Mouse (Mus musculus) heart, embryonic 13.5 days (tissue): Measurements from ENCODE around the gene Gtpbp1. TPM values are rescaled to one million over a fixed set of nuclear protein-coding genes. Genes with fewer than 3 reads are reported as not detected.

Experiments used
- ATAC-seq: fragments of 200-750 bp; cut with Nextera tagmentation; 2 replicates; pipeline ENCODE4 v1.8.0; 2017; ENCODE audit warnings: moderate TSS enrichment; ENCODE audit not compliant: insufficient number of reproducible peaks, low FRiP score, low TSS enrichment; ENCODE audit errors: extremely low read depth
- H3K27ac ChIP-seq: fragments of 300-500 bp; sonication (generic); replicated peaks from 2 replicates; pipeline ENCODE4 v1.5.1; 2015; ENCODE audit warnings: moderate library complexity, mild to moderate bottlenecking, inconsistent platforms
- H3K27me3 ChIP-seq: fragments of 300-500 bp; sonication (generic); replicated peaks from 2 replicates; pipeline ENCODE4 v1.6.1; 2015; ENCODE audit warnings: mild to moderate bottlenecking, inconsistent platforms
- H3K36me3 ChIP-seq: fragments of 300-500 bp; sonication (generic); 2 replicates; pipeline ENCODE4 v1.6.1; 2015; ENCODE audit warnings: mild to moderate bottlenecking, inconsistent platforms
- H3K4me1 ChIP-seq: fragments of 300-500 bp; sonication (generic); 2 replicates; pipeline ENCODE4 v1.6.1; 2015; ENCODE audit warnings: inconsistent platforms
- H3K4me2 ChIP-seq: fragments of 300-500 bp; sonication (generic); 2 replicates; pipeline ENCODE4 v1.6.1; 2015; ENCODE audit warnings: inconsistent platforms, mild to moderate bottlenecking, moderate library complexity
- H3K4me3 ChIP-seq: fragments of 300-500 bp; sonication (generic); 2 replicates; pipeline ENCODE4 v1.5.1; 2015; ENCODE audit warnings: moderate library complexity, mild to moderate bottlenecking, inconsistent platforms
- H3K9ac ChIP-seq: fragments of 300-500 bp; sonication (generic); 2 replicates; pipeline ENCODE4 v1.6.1; 2015; ENCODE audit warnings: inconsistent platforms, mild to moderate bottlenecking, moderate library complexity
- H3K9me3 ChIP-seq: fragments of 300-500 bp; sonication (generic); 2 replicates; pipeline ENCODE4 v1.6.1; 2016; ENCODE audit warnings: inconsistent platforms
- WGBS: fragments of 180-500 bp; shearing (Covaris S2); methylation state at CpG from one replicate; pipeline ENCODE4 v1.1.7; 2015; ENCODE audit warnings: mixed read lengths; 5-methylcytosine and 5-hydroxymethylcytosine counted together
- polyA plus RNA-seq: library from polyadenylated mRNA; unstranded; fragments of >200 nt; fragmentation: Nextera tagmentation; extraction: Ambion mirVana; gene quantifications from 2 replicates; pipeline ENCODE4 v1.2.1, GENCODE M21; 2015

The Gtpbp1 gene
- polyA plus RNA-seq, 1 experiment from 2014 or later: 27.0 TPM

- peaks cover 4% of the 10 kb centered on the region; the same call in 1 of the 2 replicates for H3K36me3 ChIP-seq
- no peak overlapping the region for H3K27ac ChIP-seq
- no peak overlapping the region for H3K4me3 ChIP-seq
- no peaks in the 10 kb centered on the region; the same call in 1 of the 2 replicates for H3K4me1 ChIP-seq
- 70% methylated on average over 8 of the region's 8 CpGs for WGBS
- no peaks in the 10 kb centered on the region for H3K9me3 ChIP-seq
- no peak overlapping the region for H3K9ac ChIP-seq
- no peak for ATAC-seq
- H3K27me3 ChIP-seq: no peaks in the 10 kb centered on the region
- H3K4me2 ChIP-seq: no peak overlapping the region
These were observed 65.5 kb downstream of the Gtpbp1 start for GRCm38 (mm10) chr15:79755977-79756625.

- Histone ChIP-seq H3K36me3 (peaks cover 11% of the 10 kb centered on the region), H3K4me1 (no peaks in the 10 kb centered on the region; the same call in 1 of the 2 replicates), H3K9ac (no peak overlapping the region), H3K4me2 (no peak overlapping the region), H3K4me3 (no peak overlapping the region), H3K9me3 (no peaks in the 10 kb centered on the region), H3K27ac (no peak overlapping the region), H3K27me3 (no peaks in the 10 kb centered on the region)
- ATAC-seq: no peak
- WGBS: 82% methylated on average over 3 of the region's 3 CpGs
These were observed 66.5 kb downstream of the Gtpbp1 start for GRCm38 (mm10) chr15:79757118-79757517.

- Histone ChIP-seq H3K4me3 (no peak overlapping the region), H3K36me3 (peaks cover 38% of the 10 kb centered on the region), H3K9me3 (no peaks in the 10 kb centered on the region), H3K27me3 (no peaks in the 10 kb centered on the region), H3K9ac (no peak overlapping the region), H3K4me1 (peaks cover 11% of the 10 kb centered on the region), H3K4me2 (no peak overlapping the region), H3K27ac (no peak overlapping the region)
- WGBS: 74% methylated on average over 6 of the region's 6 CpGs
- ATAC-seq: no peak
These were observed 70.3 kb downstream of the Gtpbp1 start for GRCm38 (mm10) chr15:79760956-79761355.

- H3K9ac ChIP-seq: no peak overlapping the region
- ATAC-seq: no peak
- H3K27ac ChIP-seq: no peak overlapping the region
- H3K9me3 ChIP-seq: no peaks in the 10 kb centered on the region
- 87% methylated on average over 9 of the region's 9 CpGs for WGBS
- H3K36me3 ChIP-seq: peaks cover 38% of the 10 kb centered on the region
- no peak overlapping the region for H3K4me2 ChIP-seq
- peaks cover 31% of the 10 kb centered on the region for H3K4me1 ChIP-seq
- no peak overlapping the region for H3K4me3 ChIP-seq
- H3K27me3 ChIP-seq: no peaks in the 10 kb centered on the region
These were observed 72.4 kb downstream of the Gtpbp1 start for GRCm38 (mm10) chr15:79763001-79763400.

- ATAC-seq: no peak
- WGBS: 77% methylated on average over 7 of the region's 7 CpGs
These were observed 73.1 kb downstream of the Gtpbp1 start for GRCm38 (mm10) chr15:79763601-79764246.

GRCm38 (mm10) chr15:79764539-79765267 lies 74.1 kb downstream of the Gtpbp1 start:
- no peak for ATAC-seq
- Histone ChIP-seq H3K27me3 (no peaks in the 10 kb centered on the region), H3K27ac (no peak overlapping the region), H3K4me1 (peaks cover 48% of the 10 kb centered on the region), H3K9ac (no peak overlapping the region), H3K4me3 (no peak overlapping the region), H3K9me3 (no peaks in the 10 kb centered on the region), H3K4me2 (no peak overlapping the region), H3K36me3 (peaks cover 38% of the 10 kb centered on the region)
- WGBS: 74% methylated on average over 11 of the region's 11 CpGs

More at GRCm38 (mm10) chr15:79763601-79764246, 73.1 kb downstream of the Gtpbp1 start:
- Histone ChIP-seq H3K27ac (no peak overlapping the region), H3K27me3 (no peaks in the 10 kb centered on the region), H3K36me3 (peaks cover 38% of the 10 kb centered on the region), H3K9me3 (no peaks in the 10 kb centered on the region), H3K4me3 (no peak overlapping the region), H3K4me2 (no peak overlapping the region), H3K9ac (no peak overlapping the region), H3K4me1 (peaks cover 38% of the 10 kb centered on the region)

- no peak overlapping the region for H3K4me3 ChIP-seq
- H3K36me3 ChIP-seq: peaks cover 38% of the 10 kb centered on the region
- ATAC-seq: no peak
- WGBS: 70% methylated on average over 2 of the region's 2 CpGs
- H3K27me3 ChIP-seq: no peaks in the 10 kb centered on the region
- H3K4me1 ChIP-seq: peaks cover 55% of the 10 kb centered on the region
- H3K4me2 ChIP-seq: no peak overlapping the region
- H3K9ac ChIP-seq: no peak overlapping the region
- no peaks in the 10 kb centered on the region for H3K9me3 ChIP-seq
- H3K27ac ChIP-seq: no peak overlapping the region
These were observed 74.7 kb downstream of the Gtpbp1 start for GRCm38 (mm10) chr15:79765361-79765760.

- 44% methylated on average over 9 of the region's 10 CpGs for WGBS
These were observed 75.5 kb downstream of the Gtpbp1 start for GRCm38 (mm10) chr15:79766168-79766567.

GRCm38 (mm10) chr15:79766586-79767071 lies 76.0 kb downstream of the Gtpbp1 start:
- Histone ChIP-seq H3K9ac (no peak overlapping the region), H3K27ac (0 out of 2 replicates have a peak overlapping the region, but pooled peaks have one; percentile 58), H3K4me1 (peaks cover 67% of the 10 kb centered on the region), H3K4me2 (no peak overlapping the region), H3K27me3 (no peaks in the 10 kb centered on the region), H3K4me3 (no peak overlapping the region), H3K9me3 (no peaks in the 10 kb centered on the region), H3K36me3 (peaks cover 32% of the 10 kb centered on the region)
- 86% methylated on average over 10 of the region's 10 CpGs for WGBS
- no peak for ATAC-seq

More at GRCm38 (mm10) chr15:79766168-79766567, 75.5 kb downstream of the Gtpbp1 start:
- Histone ChIP-seq H3K4me2 (no peak overlapping the region), H3K4me3 (no peak overlapping the region), H3K27me3 (no peaks in the 10 kb centered on the region), H3K9ac (no peak overlapping the region), H3K27ac (no peak overlapping the region), H3K9me3 (no peaks in the 10 kb centered on the region), H3K4me1 (peaks cover 63% of the 10 kb centered on the region), H3K36me3 (peaks cover 35% of the 10 kb centered on the region)
- no peak for ATAC-seq

GRCm38 (mm10) chr15:79767327-79767961 lies 76.8 kb downstream of the Gtpbp1 start:
- no peak for ATAC-seq
- Histone ChIP-seq H3K4me1 (peaks cover 67% of the 10 kb centered on the region), H3K9ac (peak overlapping the region; percentile 61; the same call in 1 of the 2 replicates), H3K27ac (peak overlapping the region; percentile 58), H3K27me3 (no peaks in the 10 kb centered on the region), H3K36me3 (peaks cover 24% of the 10 kb centered on the region), H3K4me3 (no peak overlapping the region), H3K9me3 (no peaks in the 10 kb centered on the region), H3K4me2 (peak overlapping the region; percentile 55)
- 49% methylated on average over 16 of the region's 16 CpGs for WGBS

GRCm38 (mm10) chr15:79768302-79768701 lies 77.7 kb downstream of the Gtpbp1 start:
- H3K4me3 ChIP-seq: no peak overlapping the region
- no peak for ATAC-seq
- no peaks in the 10 kb centered on the region for H3K9me3 ChIP-seq
- no peaks in the 10 kb centered on the region for H3K27me3 ChIP-seq
- no peak overlapping the region; the same call in 1 of the 2 replicates for H3K27ac ChIP-seq
- peak overlapping the region; percentile 50; the same call in 1 of the 2 replicates for H3K9ac ChIP-seq
- peaks cover 71% of the 10 kb centered on the region for H3K4me1 ChIP-seq
- WGBS: 61% methylated on average over 6 of the region's 6 CpGs
- no peak overlapping the region for H3K4me2 ChIP-seq
- peaks cover 15% of the 10 kb centered on the region for H3K36me3 ChIP-seq
